Mouse (Mus musculus) cortical plate, adult 2 months (tissue): ENCODE measurements at regions not wholly inside any gene's neighbourhood (a gene's known extent, or its start where the extent isn't known, plus 50 kb on each side); places are given as distances from the start of the nearest gene placed in this dataset.

ENCODE experiments used
- H3K27ac ChIP-seq: fragments of 200-500 bp; 2 replicates; pipeline ENCODE4 v1.5.1; 2012; ENCODE audit warnings: low read length, control low read depth, inconsistent platforms; ENCODE audit not compliant: insufficient read depth
- H3K4me1 ChIP-seq: fragments of 200-500 bp; 2 replicates; pipeline ENCODE4 v1.6.1; 2011; ENCODE audit warnings: low read length; ENCODE audit not compliant: control insufficient read depth, insufficient read depth
- H3K4me3 ChIP-seq: fragments of 200-500 bp; 2 replicates; pipeline ENCODE4 v1.5.1; 2011; ENCODE audit warnings: mild to moderate bottlenecking, low read length, control low read depth; ENCODE audit not compliant: insufficient read depth
- CTCF ChIP-seq: fragments of 200-500 bp; IDR thresholded peaks from 2 replicates; pipeline ENCODE4 v1.5.1; 2011; ENCODE audit warnings: mild to moderate bottlenecking, control low read depth, low read length; ENCODE audit not compliant: insufficient read depth; ENCODE audit errors: extremely low read depth
- POLR2A ChIP-seq: fragments of 200-500 bp; IDR thresholded peaks from 2 replicates; pipeline ENCODE4 v1.6.1; 2011; ENCODE audit warnings: mild to moderate bottlenecking, low read length, control low read depth; ENCODE audit not compliant: insufficient read depth; ENCODE audit errors: extremely low read depth

DNA sequence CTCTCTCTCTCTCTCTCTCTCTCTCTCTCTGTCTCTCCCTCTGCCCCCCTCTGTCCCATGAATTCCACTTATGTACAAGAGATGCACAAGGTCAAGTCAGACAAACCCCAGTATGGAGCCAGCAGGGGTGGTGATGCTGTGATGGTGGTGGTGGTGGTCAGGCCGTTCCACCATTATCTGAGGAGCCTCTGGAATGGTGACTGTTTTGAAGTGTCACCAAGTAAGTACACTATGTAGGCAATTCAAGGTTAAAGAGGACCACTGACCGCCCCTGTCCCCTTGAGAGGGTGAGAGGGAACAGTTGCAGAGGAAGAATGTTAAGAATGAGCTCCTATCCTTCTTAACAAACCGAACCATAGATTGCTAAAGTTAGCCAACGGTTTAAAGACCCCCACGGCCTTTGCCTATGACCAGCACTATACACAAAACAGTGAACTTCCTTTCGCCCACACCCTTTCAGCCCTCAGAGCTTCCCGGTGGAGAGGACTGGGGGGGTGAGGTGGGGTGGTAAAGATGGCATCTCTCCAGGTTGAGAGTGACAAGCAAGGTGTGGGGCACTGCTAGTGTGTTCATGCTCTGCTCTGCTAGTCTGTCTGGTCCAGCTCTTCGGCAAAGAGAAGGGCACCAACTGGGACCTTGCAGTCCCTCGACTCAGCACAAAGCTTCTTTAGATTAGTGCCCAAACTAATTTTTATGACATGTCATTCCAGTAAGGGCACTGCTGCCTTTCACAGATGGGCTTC is 128.7 kb upstream of the Ankrd55 start:
- no peak for TF ChIP-seq CTCF
- TF ChIP-seq POLR2A: no peak
- Histone ChIP-seq H3K27ac (no peak overlapping the region), H3K4me3 (no peak overlapping the region), H3K4me1 (no peaks in the 10 kb centered on the region)

DNA sequence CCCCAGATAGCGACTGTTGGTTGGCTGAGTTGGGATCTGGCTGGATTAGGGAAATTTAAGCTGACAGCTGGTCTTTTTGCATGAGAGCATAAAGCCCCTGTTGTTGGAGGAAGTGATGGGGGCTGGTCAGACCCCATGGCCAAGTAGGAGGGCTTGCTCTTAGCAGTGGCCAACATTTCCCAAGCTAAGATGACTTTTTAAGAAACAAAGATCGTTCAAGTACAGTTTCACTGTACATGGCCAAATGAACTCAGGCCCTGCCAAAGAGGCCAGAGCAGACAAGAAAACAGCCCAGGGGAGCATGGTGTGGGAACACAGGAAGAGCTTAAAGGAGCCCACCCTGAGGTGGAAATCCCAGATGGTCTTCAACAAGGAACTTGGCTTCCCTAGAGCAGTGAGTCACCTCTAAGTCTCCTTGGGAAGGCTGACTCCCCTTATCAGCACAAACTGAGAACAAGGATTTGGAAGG is 128.0 kb upstream of the Ankrd55 start:
- Histone ChIP-seq H3K4me1 (no peaks in the 10 kb centered on the region), H3K4me3 (no peak overlapping the region), H3K27ac (no peak overlapping the region)
- no peak for TF ChIP-seq CTCF
- TF ChIP-seq POLR2A: no peak

DNA sequence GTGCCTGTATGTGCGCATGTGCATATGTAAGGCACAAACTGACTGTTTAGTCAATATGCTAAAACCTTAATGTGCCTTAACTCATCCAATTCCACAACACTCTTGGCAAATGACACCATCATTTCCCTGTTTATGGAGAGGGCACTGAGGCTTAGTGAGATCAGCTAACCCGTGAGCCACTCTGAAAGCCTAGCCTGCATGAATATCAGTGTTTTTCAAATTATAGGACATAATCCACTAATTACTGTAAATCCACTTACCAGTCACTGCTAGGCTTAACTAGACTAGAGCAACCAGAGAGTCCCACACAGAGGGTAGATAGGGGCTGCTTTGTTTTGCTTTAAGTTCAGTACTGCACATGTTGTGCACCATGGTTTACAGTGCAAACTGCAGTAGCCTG is 127.5 kb upstream of the Ankrd55 start:
- no peak overlapping the region for H3K27ac ChIP-seq
- no peaks in the 10 kb centered on the region for H3K4me1 ChIP-seq
- TF ChIP-seq POLR2A (no peak), CTCF (no peak)
- H3K4me3 ChIP-seq: no peak overlapping the region

DNA sequence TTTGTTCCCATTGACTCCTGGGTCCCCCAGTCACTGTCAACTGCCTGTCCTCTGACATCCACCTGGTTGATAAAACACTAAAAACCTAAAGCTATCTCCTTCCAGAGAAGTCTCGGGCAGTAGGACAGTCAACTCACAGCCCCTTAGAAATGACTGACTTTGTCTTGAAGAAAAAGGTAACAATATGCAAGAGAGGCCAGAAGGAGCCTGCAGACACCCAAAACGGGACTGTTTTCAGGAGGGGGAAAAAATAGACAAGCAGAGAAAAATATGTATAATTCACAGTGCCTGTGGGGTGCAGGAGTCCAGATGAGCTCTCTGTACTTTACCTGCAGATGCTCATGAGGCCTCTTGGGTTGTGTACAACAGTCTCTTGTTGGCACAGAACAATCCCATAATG is 126.4 kb upstream of the Ankrd55 start:
- Histone ChIP-seq H3K27ac (no peak overlapping the region), H3K4me3 (no peak overlapping the region), H3K4me1 (no peaks in the 10 kb centered on the region)
- TF ChIP-seq POLR2A (no peak), CTCF (no peak)

DNA sequence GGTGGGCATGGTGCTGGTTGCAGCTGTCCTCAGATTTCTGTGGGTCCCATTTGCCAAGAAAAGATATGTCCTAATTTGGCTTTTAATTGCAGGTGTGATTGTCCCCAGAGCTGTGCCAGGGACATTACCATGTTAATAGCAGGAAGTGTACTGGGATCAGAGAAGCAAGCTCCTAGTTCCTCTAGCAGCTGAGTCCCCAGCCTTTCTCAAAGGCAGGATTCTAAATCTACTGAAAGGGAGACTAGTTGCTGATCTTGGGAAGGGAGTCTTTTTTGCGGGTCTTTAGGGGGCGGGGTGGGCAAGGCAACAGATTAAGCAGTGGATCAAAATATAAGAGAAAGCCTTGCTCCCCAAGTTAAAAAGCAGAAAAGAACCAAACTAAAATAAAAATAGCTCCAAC is 122.3 kb upstream of the Ankrd55 start:
- no peak overlapping the region for H3K4me3 ChIP-seq
- TF ChIP-seq CTCF: no peak
- TF ChIP-seq POLR2A: no peak
- H3K27ac ChIP-seq: peak overlapping the region; percentile 56
- H3K4me1 ChIP-seq: no peaks in the 10 kb centered on the region

DNA sequence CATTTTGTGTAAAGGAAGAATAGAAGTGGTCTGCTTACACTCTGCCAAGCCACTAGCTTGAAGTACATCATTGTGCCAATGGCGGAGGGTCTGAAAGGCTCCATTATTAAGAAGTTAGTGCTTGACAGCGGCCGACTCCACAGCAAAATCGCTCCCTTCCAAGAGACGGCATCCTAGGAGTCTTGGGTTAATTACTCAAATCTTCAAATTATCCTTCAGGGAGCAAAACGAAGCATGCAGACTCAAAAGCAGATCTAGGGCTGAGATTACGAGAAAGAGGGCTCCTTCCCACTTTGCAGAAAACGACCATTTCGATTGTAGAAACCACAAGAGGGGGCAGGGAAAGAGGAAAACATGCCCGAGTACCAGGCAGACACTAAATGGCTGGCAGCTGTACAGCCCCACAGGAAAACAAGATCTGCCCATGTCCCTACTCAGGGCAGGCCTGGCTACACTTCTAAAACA is 121.9 kb upstream of the Ankrd55 start:
- H3K4me1 ChIP-seq: no peaks in the 10 kb centered on the region
- 0 out of 2 replicates have a peak overlapping the region, but pooled peaks have one; percentile 1 for H3K27ac ChIP-seq
- TF ChIP-seq CTCF: no peak
- TF ChIP-seq POLR2A: no peak
- no peak overlapping the region for H3K4me3 ChIP-seq

DNA sequence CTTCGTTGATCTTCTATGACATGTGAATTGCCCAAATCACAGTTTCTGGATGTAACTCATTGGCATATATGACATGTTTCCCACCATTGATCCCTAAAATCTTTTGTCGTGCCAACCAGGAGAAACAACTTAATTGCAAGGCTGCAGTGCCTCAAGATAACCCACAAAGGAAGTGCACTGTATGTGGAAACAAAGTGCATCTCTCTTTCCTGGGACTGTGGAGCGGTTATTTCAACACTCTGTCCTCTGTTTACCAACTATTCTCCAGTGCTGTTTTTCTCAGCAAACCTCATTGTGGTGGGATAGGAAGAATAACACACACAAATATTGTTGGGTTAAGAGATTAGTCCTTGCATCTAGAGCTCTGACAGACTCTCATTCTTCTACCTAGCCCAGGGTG is 119.8 kb upstream of the Ankrd55 start:
- TF ChIP-seq CTCF: no peak
- no peak for TF ChIP-seq POLR2A
- Histone ChIP-seq H3K4me3 (no peak overlapping the region), H3K4me1 (no peaks in the 10 kb centered on the region), H3K27ac (no peak overlapping the region)

DNA sequence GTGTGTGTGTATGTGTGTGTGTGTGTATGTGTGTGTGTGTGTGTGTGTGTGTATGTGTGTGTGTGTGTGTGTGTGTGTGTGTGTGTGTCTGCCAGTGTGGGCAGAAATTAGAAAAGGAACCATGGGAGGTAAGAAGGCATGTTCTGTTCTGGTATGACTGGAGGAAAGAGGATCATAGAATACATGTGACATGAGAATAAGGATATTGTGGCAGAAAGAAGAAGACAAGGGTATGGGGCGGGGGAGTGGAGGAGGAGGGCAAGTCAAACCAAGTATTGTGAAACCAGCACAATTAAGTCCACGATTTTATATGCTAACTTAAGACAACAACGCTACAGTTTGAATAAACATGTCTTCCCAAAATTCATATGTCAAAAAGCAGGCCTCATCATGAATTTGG is 117.4 kb upstream of the Ankrd55 start:
- Histone ChIP-seq H3K27ac (no peak overlapping the region), H3K4me3 (no peak overlapping the region), H3K4me1 (no peaks in the 10 kb centered on the region)
- no peak for TF ChIP-seq POLR2A
- no peak for TF ChIP-seq CTCF

DNA sequence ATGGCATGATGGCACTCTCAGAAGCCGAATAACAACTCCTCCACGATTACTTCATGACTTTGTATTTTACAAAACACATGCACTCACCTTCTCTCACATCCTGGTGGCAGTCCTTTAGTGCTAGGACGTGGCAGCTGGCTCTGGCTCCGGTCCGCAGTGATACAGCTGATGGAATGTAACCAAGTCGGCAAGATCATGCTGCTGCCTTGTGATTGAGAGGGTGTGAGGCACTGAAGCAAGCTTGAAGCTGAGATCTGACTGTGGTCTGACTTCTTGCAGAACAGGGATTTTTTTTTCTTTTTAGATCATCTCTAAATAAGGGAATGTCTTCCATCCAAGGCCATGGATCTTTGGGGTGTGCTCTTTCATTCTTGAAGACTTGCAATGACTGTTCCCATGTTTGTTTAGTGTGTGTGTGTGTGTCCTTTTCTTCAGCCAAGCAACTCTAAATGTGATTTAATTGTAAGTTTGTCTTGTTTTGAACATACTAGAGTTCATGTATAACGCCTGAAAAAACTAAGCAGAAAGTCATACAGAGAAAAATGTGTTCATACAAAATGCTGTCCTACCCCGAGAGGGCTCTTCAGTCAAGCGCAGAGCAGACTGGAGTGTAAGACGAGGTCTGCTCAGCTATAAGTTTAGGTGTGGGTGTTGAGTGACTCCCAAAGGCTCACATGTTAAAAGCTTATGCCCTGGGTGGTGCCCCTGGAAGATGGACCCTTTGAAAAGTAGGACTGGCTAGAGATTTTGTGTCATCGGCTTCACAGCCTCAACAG is 116.1 kb upstream of the Ankrd55 start:
- Histone ChIP-seq H3K4me1 (no peaks in the 10 kb centered on the region), H3K27ac (no peak overlapping the region), H3K4me3 (no peak overlapping the region)
- no peak for TF ChIP-seq CTCF
- no peak for TF ChIP-seq POLR2A

DNA sequence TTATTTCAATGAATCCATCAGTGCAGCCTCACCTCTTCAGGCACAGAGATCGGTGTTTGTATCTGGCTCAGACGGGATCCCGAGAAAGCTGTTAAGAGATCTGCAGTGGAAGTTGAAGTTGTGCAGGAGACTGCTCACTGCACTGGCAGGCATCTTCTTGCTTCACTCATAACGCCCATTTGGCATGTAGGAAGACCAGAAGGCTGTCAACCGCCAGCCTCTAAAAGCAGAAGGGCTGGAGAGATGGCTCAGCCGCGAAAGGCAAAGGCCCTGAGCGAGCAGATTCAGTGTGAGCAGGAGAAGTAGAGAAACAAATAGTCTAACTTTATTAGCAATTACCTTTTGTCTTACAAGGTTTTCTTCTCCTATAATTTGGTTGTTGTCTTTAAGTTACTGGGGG is 114.3 kb upstream of the Ankrd55 start:
- H3K4me1 ChIP-seq: no peaks in the 10 kb centered on the region
- H3K4me3 ChIP-seq: no peak overlapping the region
- H3K27ac ChIP-seq: no peak overlapping the region
- TF ChIP-seq CTCF (no peak), POLR2A (no peak)
